Mouse (Mus musculus) hindbrain, embryonic 16.5 days (tissue): Measurements from ENCODE around the gene Pmm1. TPM values are rescaled to one million over a fixed set of nuclear protein-coding genes. Genes with fewer than 3 reads are reported as not detected.

Experiments used
- ATAC-seq: fragments of 200-750 bp; cut with Nextera tagmentation; 2 replicates; pipeline ENCODE4 v1.8.0; 2017; ENCODE audit warnings: moderate TSS enrichment, moderate library complexity
- H3K27ac ChIP-seq: fragments of 300-500 bp; sonication (generic); 2 replicates; pipeline ENCODE4 v1.5.1; 2014; ENCODE audit warnings: low read depth, mild to moderate bottlenecking, control low read depth, low read length, moderate library complexity
- H3K27me3 ChIP-seq: fragments of 300-500 bp; sonication (generic); replicated peaks from 2 replicates; pipeline ENCODE4 v1.6.1; 2014; ENCODE audit warnings: low read length; ENCODE audit not compliant: control insufficient read depth, insufficient read depth
- H3K36me3 ChIP-seq: fragments of 300-500 bp; sonication (generic); 2 replicates; pipeline ENCODE4 v1.6.1; 2014; ENCODE audit warnings: mild to moderate bottlenecking, low read length, moderate library complexity, mixed read lengths; ENCODE audit not compliant: control insufficient read depth, insufficient read depth
- H3K4me1 ChIP-seq: fragments of 300-500 bp; sonication (generic); 2 replicates; pipeline ENCODE4 v1.6.1; 2014; ENCODE audit warnings: low read depth, low read length; ENCODE audit not compliant: control insufficient read depth, insufficient read depth
- H3K4me2 ChIP-seq: fragments of 300-500 bp; sonication (generic); 2 replicates; pipeline ENCODE4 v1.6.1; 2014; ENCODE audit warnings: mild to moderate bottlenecking, low read length, control low read depth, moderate library complexity
- H3K4me3 ChIP-seq: fragments of 300-500 bp; sonication (generic); 2 replicates; pipeline ENCODE4 v1.5.1; 2014; ENCODE audit warnings: mild to moderate bottlenecking, low read length, control low read depth, moderate library complexity
- H3K9ac ChIP-seq: fragments of 300-500 bp; sonication (generic); 2 replicates; pipeline ENCODE4 v1.6.1; 2014; ENCODE audit warnings: low read depth, mild to moderate bottlenecking, control low read depth, low read length, moderate library complexity
- H3K9me3 ChIP-seq: fragments of 300-500 bp; sonication (generic); 2 replicates; pipeline ENCODE4 v1.6.1; 2014; ENCODE audit warnings: mild to moderate bottlenecking, low read length, moderate library complexity; ENCODE audit not compliant: control insufficient read depth
- WGBS: fragments of 180-500 bp; shearing (Covaris S2); extraction: QIAGEN DNeasy Blood & Tissue Kit; methylation state at CpG from one replicate; pipeline ENCODE4 v1.1.7; 2014; 5-methylcytosine and 5-hydroxymethylcytosine counted together
- polyA plus RNA-seq: library from polyadenylated mRNA; unstranded; fragments of >200 nt; fragmentation: Nextera tagmentation; extraction: Ambion mirVana; gene quantifications from 2 replicates; pipeline ENCODE4 v1.2.1, GENCODE M21; 2015

The Pmm1 gene
- polyA plus RNA-seq, 1 experiment from 2014 or later, result 142 TPM

DNA sequence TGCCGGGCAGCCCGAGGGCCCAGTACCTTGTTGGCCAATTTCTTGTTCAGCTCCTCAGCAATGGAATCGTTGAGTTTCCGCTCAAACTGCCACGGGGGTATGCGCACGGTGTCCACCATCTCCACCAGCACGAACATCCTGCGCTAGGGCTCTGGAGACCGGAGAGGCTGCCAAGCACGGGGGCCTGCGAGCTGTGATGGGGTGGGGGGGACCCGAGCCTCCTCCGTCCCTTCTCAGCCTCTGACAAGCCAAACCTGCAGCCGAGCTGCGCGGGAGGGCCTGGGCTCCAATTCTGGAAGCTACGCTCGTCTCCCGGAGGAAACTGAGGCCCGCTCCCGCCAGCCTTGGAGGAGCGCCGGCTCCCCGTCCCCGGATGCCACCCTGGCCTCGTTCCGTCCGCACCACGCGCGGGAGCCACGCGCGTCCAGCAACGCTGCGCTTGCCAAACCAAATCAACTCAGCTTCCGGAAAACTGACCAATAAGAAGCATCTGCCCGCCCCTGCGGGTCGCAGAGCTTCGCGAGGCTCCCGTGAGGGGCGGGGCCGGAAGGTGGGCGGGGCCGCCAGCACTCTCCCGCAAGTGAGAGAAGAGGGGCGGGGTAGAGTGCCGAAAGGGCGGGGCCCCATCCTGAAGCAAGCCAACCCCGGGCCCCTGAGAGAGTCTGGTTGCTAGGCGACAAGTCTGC lies 34.8 kb downstream of the Pmm1 start, which contains the start of gene Polr3h:
Gene Polr3h (minus strand): TSS at position 481 of the 686 bp plus-strand sequence.
- Histone ChIP-seq H3K4me1 (peaks cover 31% of the 10 kb centered on the region), H3K9me3 (no peaks in the 10 kb centered on the region), H3K27ac (peak within 1 kb of the TSS; percentile 87), H3K4me2 (peak within 1 kb of the TSS; percentile 95), H3K27me3 (no peaks in the 10 kb centered on the region), H3K9ac (peak within 1 kb of the TSS; percentile 81), H3K4me3 (peak within 1 kb of the TSS; percentile 82), H3K36me3 (no peaks in the 10 kb centered on the region)
- peak; percentile 95 for ATAC-seq
- 1% methylated on average over 49 of the region's 54 CpGs for WGBS

- Histone ChIP-seq H3K4me2 (peak overlapping the region; percentile 95), H3K4me3 (peak overlapping the region; percentile 82), H3K36me3 (no peaks in the 10 kb centered on the region), H3K4me1 (peaks cover 35% of the 10 kb centered on the region), H3K9ac (0 out of 2 replicates have a peak overlapping the region, but pooled peaks have one; percentile 81), H3K9me3 (no peaks in the 10 kb centered on the region), H3K27ac (no peak overlapping the region), H3K27me3 (no peaks in the 10 kb centered on the region)
- WGBS, result 83% methylated on average over 11 of the region's 11 CpGs
- ATAC-seq, result no peak
These were observed 35.8 kb downstream of the Pmm1 start for GRCm38 (mm10) chr15:81924933-81925332.

- no peak overlapping the region for H3K4me3 ChIP-seq
- H3K4me1 ChIP-seq, result peaks cover 34% of the 10 kb centered on the region
- no peaks in the 10 kb centered on the region for H3K9me3 ChIP-seq
- 0 out of 2 replicates have a peak, but pooled peaks cover 4% of the 10 kb centered on the region for H3K36me3 ChIP-seq
- H3K9ac ChIP-seq, result no peak overlapping the region; the same call in 1 of the 2 replicates
- no peak for ATAC-seq
- H3K27ac ChIP-seq, result peak overlapping the region; percentile 67
- 59% methylated on average over 5 of the region's 5 CpGs for WGBS
- no peak overlapping the region for H3K4me2 ChIP-seq
- H3K27me3 ChIP-seq, result no peaks in the 10 kb centered on the region
These were observed 39.5 kb downstream of the Pmm1 start for GRCm38 (mm10) chr15:81921255-81921654.

GRCm38 (mm10) chr15:81920546-81921217 lies 40.0 kb downstream of the Pmm1 start:
- Histone ChIP-seq H3K4me1 (peaks cover 34% of the 10 kb centered on the region), H3K4me3 (no peak overlapping the region), H3K27me3 (no peaks in the 10 kb centered on the region), H3K27ac (peak overlapping the region; percentile 67), H3K36me3 (peaks cover 9% of the 10 kb centered on the region), H3K9ac (no peak overlapping the region; the same call in 1 of the 2 replicates), H3K9me3 (no peaks in the 10 kb centered on the region), H3K4me2 (no peak overlapping the region)
- ATAC-seq, result peak; percentile 68
- WGBS, result 73% methylated on average over 10 of the region's 10 CpGs

DNA sequence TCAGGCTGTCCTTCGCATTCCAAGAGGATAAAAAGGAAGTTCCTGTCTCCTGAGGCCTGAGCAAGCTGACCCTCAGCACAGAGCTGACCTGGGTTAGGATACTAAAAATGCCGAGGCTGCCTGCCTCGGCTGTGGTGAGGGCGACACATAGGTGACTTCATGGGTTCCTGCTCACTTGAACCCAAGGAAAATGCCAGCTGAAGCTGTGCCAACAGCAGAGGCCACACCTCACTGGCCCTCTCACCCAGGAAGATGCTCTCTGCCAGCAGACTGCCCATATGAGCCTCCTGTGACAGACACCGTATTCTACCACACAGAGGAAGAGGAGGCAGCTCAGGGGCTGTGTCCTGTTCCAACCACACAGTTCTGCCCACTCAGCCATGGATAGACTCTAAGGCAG lies 41.7 kb downstream of the Pmm1 start:
- no peaks in the 10 kb centered on the region for H3K9me3 ChIP-seq
- no peak overlapping the region for H3K4me2 ChIP-seq
- peaks cover 15% of the 10 kb centered on the region for H3K36me3 ChIP-seq
- H3K4me1 ChIP-seq, result peaks cover 25% of the 10 kb centered on the region
- no peak overlapping the region for H3K27ac ChIP-seq
- no peak overlapping the region for H3K4me3 ChIP-seq
- H3K9ac ChIP-seq, result no peak overlapping the region
- ATAC-seq, result no peak
- H3K27me3 ChIP-seq, result no peaks in the 10 kb centered on the region
- WGBS, result 89% methylated on average over 5 of the region's 5 CpGs

DNA sequence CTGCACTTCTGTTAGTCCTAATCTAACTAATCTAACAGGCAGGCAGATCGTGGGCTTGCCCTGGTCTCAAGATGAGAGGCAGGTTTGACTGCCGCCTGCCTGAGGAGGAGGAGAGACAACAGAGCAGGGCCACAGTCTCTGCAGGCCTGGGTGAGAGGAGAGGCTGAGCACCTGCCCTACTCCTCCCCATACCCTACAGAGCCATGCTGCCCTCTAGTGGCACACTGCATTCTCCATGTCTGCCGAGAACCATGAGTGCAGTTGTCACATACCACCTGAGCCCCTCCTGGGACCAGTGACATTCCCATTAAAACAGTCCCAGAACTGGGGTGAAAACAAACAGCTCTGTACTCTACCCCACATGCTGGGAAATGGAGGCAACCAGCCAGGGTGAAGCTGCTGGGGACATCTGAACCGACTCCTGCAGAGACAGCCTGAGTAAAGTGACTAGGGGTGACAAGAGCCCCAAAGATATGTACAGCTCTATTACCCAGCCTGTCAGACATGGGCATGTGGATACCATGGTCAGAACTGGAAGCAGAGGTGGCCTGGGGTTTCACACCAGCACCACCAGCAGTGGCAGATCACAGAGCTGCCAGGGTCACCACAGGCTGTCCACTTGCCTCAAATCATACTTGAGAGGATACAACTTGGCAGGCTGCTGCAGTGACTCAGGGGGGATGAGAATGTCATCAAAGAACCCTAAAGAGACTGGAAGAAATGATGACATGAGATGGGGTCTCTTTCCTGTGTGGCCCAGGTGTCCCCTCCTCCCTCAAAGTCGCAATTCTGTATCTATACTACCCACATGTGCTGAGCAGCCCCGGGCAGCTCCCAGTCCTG lies 42.9 kb downstream of the Pmm1 start:
- Histone ChIP-seq H3K4me2 (no peak overlapping the region), H3K36me3 (peaks cover 26% of the 10 kb centered on the region), H3K9me3 (no peaks in the 10 kb centered on the region), H3K4me1 (peaks cover 18% of the 10 kb centered on the region), H3K4me3 (no peak overlapping the region), H3K27ac (no peak overlapping the region), H3K27me3 (no peaks in the 10 kb centered on the region), H3K9ac (no peak overlapping the region)
- no peak for ATAC-seq
- 64% methylated on average over 6 of the region's 6 CpGs for WGBS

DNA sequence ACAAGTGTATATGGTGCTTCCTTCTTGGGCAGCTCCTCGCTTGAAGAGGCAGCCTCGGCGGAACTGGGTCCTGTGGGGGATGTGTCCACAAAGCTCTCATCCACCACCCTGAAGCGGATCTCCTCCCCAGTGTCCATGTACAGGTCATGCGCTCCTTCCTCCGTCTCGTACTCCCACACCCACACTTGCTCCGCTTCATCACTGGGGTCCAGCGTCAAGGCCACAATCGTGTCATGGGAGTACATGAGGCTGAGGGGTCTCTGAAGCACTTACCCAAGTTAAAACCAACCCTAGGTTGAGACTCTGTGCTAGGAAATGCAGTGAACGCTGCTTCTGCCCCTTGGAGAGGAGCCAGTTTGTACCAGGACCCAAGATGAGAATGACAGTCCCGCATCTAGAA lies 43.5 kb downstream of the Pmm1 start:
- no peak overlapping the region for H3K9ac ChIP-seq
- H3K27me3 ChIP-seq, result no peaks in the 10 kb centered on the region
- ATAC-seq, result no peak
- H3K4me2 ChIP-seq, result no peak overlapping the region
- 92% methylated on average over 12 of the region's 12 CpGs for WGBS
- peaks cover 30% of the 10 kb centered on the region for H3K36me3 ChIP-seq
- peaks cover 18% of the 10 kb centered on the region for H3K4me1 ChIP-seq
- H3K4me3 ChIP-seq, result no peak overlapping the region
- H3K9me3 ChIP-seq, result no peaks in the 10 kb centered on the region
- 0 out of 2 replicates have a peak overlapping the region, but pooled peaks have one; percentile 29 for H3K27ac ChIP-seq

- peaks cover 5% of the 10 kb centered on the region; the same call in 1 of the 2 replicates for H3K4me1 ChIP-seq
- H3K9ac ChIP-seq, result no peak overlapping the region
- H3K4me2 ChIP-seq, result no peak overlapping the region
- no peak overlapping the region for H3K4me3 ChIP-seq
- no peaks in the 10 kb centered on the region for H3K27me3 ChIP-seq
- no peak overlapping the region for H3K27ac ChIP-seq
- no peak for ATAC-seq
- no peaks in the 10 kb centered on the region for H3K9me3 ChIP-seq
- WGBS, result 84% methylated on average over 5 of the region's 5 CpGs
- H3K36me3 ChIP-seq, result peaks cover 42% of the 10 kb centered on the region
These were observed 45.1 kb downstream of the Pmm1 start for GRCm38 (mm10) chr15:81915663-81916062.
